Mouse (Mus musculus): ENCODE results near the gene Ccdc15. TPM values are rescaled to one million over a fixed set of nuclear protein-coding genes. Genes with fewer than 3 reads are reported as not detected.
"Not testable (repeated sequence)": the region's sequence is repeated elsewhere in the genome, so short reads cannot be mapped to it uniquely, and the experiment has no call there.

The Ccdc15 gene
- total RNA-seq, 2 experiments from 2014 or later, result 3.6 TPM

DNA sequence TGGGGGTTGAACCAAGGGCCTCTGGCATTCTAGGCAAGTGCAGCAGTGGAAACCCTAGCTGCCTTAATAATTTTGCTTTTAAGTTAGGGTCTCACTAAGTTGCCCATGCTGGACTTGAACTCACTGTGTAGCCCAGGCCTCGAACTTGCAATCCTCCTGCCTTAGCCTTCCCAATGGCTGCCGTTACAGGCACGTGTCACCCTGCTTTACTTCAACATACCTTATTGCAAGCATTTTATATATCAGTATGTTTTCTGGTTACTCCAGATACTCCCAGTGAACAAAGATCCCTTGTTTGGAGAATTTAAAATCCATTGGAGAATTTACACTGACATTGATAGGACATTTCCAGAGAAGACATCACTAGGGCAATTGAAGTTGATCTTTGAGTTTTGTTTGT lies 818 bp upstream of the Ccdc15 start:
- DNase-seq, result no peak

DNA sequence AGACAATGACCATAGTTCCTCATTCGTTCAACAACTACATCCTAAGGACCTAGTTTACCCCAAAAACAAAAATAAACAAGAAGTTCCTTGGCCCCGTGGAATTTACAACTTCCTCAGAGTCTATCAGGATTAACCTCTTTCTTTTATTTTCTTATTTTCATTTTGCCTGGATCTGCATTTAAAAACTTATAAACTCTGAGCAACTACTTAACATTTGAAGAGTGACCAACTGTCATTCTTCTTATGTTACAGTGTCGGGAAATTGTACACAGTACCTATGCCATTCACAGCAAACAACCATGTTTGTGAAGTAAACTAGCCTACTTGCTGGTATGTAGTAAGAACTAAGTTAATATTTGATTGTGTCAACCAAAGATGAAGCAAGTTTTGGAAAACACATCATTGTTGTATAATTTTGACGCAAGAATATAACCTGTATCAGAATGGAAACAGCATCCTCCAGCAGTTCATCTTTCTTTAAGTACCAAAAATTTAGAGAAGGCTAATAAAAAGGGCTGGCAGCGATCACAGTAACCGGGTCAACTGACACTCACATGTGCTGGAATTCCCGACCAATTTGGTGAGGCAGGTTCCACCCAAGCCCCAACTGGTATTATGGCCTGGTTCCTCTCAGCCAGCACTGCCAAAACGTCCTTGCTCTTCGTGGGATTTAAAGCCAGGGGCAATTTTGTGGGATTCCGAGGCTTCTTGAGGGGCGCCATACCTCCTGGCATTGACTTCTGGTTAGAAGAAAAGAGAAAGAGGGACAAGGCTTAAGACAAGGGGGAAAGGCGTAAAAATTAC lies 846 bp downstream of the Ccdc15 start:
- DNase-seq, result peak; percentile 11

DNA sequence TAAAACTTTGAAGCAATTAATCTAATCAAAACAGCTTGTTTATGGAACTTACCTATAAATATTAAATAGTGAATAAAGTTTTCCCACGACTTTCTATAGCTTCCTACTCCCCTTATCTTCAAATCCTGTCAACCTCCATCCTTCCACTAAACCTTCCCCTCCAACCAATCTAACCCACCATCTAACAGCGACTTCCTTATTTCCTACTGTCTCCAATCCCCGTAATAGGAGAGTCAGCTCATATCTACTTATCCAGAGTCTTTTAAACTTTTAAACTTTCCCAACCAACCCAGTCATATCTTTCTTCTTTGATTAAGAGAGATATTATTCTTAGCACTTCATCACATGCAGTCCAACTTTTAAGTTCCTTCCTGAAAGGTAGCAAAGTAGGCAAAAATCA lies 2.8 kb downstream of the Ccdc15 start:
- DNase-seq, result no peak

DNA sequence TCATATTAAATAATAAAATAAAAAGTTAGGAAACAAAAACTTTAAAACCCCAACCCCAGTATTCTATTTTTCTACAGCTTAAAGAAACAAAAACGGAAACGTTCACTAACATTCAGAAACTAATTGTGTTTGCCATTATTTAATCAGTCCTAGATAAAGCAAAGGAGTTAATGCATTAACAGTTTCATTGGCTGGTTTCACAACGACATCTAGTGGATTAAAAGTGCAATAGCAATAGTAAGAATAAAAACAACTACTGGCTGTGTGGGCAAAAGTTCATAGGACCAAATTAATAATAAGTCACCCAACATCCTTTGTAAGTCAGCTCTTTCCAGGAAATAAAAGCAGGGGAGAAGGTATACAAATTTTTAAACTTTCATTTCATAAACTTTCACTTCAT lies 18.8 kb downstream of the Ccdc15 start:
- DNase-seq, result no peak

DNA sequence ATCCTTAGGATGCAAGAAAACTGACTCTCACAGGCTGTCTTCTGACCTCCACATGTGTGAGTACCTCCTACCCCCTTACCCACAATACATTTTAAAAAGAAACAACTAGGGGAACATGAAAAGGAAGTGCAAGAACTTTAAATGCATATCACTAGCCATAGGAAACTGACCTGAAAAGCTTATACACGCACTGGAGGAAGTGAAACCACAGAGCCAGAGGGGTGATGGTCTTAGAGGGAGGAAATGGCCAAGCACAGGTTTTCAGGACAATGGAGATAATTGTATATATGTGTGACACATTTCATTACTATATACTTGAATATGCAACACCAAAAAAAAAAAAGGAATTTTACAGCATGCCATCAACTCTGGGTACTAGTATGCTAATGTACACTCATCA lies 46.5 kb downstream of the Ccdc15 start:
- no peak for DNase-seq

DNA sequence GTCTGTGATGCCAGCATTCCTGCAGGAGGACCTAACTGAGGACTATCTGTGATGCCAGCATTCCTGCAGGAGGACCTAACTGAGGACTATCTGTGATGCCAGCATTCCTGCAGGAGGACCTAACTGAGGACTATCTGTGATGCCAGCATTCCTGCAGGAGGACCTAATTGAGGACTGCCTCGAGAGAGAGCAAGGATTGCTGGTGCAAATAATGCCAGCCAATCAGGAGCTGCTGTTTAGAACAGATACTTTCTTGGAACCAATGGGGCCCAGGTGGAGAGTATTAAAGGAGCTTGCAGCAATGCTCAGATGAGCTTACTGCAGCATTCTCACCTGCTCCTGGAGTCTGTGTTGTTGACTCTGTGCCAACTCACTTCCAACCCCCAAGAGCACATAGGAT lies 47.7 kb downstream of the Ccdc15 start:
- not testable (repeated sequence) for DNase-seq

DNA sequence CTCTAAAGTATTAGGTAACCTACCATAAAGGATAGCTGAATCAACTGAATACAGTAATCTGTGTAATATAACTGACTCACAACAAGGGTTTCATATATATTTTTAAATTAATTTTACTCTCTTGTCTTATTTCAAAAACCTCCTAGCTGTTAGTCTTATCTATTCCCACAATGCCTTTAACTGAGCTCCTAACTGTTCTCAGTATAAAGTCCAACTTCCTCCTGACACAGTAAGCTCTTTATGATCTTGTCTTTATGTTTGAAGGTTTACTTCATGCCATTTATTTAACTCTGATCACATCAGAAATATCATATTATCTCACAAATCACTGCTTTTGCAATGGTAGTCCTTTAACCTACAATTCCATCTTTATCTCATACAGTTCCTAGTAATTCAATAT lies 52.6 kb downstream of the Ccdc15 start:
- DNase-seq, result no peak

DNA sequence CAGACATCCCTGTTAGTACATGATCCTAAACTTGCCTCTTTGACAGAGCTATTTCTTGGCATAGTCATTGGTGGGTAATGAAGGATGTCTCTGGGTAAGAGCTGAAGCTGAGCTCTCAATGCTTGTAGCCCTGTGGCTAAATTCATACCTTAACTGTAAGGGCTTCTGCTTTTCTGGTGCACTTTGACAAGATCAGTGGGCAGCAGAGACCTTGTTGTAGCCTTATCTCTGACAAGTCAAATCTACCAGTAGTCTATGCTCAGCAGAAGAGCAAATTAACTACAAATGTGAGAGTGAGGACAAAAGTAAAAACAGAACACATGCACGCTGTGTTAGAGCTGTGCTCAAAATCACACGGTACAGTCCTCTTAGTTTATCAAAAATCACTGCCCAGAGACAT lies 81.6 kb downstream of the Ccdc15 start:
- DNase-seq, result no peak

DNA sequence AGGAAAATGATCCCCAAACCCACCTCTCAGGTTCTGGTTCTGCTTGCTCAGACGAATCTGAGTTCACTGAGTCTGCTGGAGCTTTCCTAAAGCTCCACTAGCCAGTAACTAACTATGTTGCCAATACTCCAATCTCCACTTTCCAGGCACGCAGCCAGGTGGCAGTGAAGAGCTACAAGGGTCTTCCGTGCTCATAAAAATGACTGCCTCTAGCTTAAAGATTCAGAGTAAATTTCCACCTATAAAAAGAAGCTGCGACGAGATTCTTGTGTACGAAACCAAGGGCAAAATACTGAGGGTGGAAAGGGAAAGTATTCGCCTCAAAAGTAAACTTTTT lies 92.4 kb downstream of the Ccdc15 start:
- DNase-seq, result peak; percentile 75

DNA sequence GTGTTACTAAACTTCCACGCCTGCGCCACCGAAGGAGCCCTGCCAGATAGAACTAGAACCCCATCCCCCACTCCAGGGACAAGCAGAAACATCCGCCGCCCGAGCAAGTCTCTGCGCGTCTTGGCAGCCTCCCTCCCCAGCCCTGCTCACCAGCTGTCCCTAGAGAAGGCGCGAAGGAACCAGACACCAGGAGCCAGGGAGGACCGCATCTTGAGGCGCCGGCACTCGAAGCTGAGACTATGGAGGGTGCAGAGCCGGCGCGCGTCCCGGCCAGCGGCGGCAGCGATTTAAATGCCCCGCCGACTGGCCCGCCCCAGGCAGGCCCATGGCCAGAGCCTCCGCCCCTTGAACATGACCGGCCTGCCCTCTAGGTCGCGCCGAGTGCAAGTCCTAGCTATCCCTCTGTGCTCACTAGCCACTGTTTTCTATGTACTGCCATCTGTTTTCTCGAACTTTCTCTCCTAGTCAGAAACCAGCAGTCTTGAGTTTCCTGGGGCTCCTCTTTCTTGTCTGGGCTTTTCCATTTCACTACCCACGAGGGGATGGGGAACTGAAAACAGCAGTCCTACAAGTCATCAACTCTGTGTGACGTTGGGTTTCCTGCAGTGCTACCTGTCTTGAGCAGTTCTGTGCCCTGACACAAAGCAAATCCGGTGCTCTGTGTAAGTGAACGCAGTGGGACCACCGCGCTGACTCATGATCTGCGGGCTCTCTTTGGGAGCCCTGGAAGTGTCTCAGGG lies 92.9 kb downstream of the Ccdc15 start, which contains the start of gene Slc37a2:
Gene Slc37a2 (minus strand): TSS at position 590 of the 740 bp plus-strand sequence.
- DNase-seq, result peak; percentile 63

DNA sequence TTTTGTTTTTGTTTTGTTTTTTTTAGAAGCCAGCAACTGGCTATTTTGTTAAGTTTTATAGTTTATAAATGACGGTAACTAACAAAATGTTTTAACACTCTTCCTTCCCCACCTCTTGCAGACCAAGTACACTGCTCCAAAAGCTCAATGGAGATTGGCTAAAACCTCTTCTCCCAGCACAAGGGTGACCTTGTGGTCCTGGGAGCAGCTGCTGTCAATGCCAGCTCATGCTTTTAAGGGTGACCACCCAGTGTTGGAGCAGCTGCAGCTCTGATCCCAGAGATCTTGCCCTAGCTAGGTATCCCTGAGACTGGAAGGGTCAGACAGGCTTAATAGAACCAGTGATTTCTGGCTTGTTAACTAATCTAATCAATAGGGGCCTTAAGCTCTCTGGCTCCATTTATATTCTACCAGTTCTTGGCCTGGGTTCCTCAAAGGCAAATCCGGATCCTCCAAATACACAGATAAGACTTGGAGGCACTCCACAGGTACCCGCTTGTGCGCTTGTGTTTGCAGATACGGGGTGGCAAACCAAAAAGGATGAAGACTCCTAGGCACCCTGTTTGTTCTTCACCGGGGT lies 93.6 kb downstream of the Ccdc15 start:
- DNase-seq, result no peak

DNA sequence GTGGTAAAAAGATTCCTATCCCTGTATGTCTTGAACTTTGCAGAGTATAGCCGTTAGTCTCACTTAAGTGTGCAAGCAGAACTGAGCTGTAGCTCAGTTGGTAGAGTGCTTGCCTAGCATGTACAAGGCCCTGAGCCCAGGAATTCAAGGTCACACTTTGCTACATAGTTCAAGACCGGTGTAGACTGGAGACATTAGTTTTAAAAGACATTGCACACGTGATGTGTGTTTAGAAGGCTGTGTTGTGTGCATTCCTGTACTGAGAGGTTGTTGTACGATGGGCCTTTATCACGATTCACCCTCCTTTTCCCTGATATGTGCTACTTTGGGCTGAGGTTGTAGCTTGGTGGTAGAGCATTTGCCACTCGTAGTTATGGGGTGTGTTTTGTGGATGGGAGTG lies 97.6 kb downstream of the Ccdc15 start:
- no peak for DNase-seq

DNA sequence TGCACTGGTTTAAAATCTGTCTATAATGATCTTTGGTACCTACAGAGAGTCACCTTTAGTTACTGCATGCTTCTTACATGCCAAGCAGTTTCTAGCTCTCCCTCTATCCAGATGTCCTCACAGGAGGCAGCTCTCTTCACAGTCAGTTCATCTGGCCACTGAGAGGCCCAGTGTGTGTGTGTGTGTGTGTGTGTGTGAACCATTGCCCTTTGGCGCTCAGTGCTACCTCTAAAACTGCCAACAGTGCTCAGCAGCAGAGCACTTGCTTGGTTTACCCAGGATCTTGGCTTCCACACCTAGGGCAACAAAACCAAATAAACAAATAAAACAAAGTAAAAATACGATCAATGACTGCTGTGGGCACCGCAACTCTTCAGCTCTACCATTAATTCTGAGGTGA lies 98.3 kb downstream of the Ccdc15 start:
- DNase-seq, result no peak

DNA sequence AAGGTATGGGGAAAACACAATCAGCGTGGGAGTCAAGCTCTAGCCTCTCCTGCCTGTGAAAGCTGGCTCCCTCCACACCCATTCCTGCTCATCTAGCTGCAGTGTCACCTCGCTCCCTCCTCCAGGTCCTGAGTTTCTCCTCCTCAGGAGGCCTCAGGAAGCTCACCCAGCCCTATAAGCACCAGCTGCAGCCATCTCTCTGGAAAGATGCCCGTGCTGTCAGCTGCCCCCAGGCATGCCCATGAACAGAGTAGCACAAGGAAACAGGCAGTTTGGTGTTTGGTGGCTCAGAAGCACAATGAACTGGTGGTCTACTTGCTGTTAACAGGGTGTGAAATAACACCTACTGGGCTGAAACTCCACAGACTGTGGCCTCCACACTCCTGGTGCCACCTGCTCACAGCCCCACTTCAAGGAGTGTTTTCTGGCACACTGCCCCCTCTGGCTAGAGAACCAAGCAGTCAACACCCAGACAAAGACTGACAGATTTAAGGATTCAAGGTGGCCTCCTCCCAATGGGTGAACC lies 99.8 kb downstream of the Ccdc15 start:
- DNase-seq, result no peak

DNA sequence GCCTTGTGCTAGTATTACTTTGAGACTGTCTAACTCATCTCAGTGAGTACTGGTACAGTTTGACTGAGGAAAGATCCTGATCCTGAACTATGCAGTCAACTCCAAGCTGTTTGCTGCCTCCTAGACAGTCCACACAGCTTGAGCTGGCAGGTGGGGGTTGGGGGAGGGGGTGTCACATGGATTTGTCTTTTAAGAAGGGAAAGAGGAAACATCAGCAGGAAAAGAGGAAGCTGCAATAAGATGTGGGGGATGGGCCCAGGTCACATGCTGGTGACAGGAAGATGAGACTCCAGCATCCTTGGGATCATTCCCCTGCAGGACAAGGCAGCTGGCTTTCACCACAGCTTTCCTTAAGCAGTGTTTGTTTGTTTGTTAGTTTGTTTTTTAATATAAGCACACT lies 100.8 kb downstream of the Ccdc15 start:
- peak; percentile 22 for DNase-seq

DNA sequence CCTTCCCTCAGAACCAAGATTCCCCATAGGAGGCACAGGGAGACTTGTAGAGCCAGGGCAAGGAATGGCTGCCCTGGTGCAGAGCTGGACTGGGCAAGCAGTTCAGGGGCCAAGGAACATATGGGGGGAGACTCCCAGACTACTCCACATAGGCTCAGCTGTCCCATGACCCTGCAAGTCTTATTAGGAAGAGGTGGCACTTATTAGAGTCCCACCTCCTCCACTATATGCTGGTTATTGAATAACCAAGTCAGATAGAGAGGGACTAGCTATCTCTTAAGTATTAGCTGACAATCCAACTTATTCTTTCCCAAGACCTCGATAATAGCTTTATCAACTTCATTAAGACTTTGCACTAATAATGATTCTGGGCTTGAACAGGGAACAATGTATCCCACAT lies 102.4 kb downstream of the Ccdc15 start:
- DNase-seq, result no peak

DNA sequence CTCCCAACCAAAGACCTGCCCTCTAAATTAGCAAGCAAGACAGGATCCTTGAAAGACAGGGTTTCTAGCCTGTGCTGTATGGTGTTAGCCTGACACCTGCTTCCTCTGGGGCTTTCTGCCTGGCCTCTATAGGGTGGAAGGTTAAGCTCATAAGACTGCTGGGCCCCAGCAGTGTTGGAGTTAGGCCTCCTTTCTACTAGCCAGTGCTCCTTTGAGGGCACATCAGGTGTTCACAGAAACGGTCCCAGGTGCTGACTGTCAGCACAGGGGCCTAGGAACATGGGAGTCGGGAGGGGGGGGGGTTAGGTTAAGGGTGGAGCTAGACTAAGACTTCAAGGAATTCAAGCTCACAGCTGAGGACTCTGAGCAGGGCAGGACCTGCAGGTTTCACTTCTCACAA lies 102.8 kb downstream of the Ccdc15 start:
- no peak for DNase-seq

DNA sequence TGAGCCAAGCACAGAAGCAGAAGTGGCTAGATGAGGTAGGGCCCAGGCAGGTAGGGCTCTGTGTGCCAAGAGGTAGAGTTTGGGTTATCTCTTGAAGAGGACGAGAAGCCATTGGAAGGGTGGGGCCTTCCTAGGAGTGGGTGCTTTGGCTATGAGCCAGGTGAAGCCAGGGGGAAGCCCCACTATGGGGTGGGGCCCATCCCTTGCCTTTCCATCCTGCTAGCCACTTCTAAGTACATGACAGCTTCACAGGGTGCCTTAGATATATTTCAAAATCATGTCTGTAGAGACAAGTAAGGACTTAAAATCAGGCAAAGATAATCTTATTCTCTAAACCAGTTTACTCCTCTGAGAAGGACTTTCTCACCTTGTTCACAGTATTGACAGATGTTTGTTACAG lies 103.6 kb downstream of the Ccdc15 start:
- no peak for DNase-seq

DNA sequence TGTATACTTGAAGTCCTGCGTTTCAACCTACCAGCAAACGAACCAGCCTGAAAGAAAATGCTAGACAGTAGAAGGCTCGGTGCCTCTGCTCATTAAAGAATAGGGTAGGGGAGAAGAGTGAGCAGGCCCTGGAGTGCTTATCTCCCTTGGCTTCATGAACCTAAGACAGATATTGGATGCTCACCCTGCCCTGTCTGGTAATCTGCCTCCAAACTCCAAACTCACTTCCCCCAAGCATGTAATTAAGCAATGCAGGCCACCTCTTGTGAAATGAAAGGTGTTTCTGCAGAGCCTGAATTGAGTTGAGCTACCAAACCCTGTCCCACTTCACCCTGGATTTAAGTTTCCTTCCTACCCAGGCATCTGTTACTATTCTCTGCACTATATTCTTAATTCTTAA lies 105.5 kb downstream of the Ccdc15 start:
- no peak for DNase-seq

DNA sequence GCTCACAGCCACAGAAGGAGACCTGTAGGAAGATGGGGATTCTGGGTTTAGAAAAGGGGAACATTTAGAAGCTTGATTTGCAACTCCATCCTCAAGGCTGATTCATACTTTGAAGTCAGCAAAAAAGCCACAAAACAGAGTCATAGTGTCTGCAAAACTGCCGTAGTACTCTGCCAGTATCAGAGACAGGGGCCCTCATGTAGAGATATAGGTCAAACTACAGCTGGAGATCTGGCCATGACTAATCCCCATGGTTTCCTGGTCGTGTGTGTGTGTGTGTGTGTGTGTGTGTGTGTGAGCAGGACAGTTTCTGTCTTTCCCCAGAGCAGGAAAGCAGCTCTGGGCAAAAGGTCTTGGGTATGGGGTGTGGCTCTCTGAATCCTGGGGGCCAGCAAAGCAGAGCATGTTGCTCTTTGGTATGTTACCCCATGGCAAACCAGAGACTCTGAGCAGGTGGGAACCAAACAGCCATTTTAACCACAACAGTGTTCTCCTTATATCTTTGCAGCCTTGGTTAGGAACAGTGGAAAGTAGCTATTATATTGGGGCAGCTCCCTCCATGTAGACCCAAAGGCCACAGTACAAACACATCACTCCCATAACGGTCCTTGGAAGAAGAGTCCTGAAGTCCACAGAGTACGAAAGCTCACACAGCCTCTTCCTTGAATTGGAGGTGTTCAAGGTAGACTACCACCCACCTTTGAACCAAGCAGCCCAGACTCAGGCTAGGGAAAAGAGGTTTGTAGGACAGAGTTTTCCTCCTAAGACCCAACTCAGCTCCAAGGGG lies 112.1 kb downstream of the Ccdc15 start:
- peak; percentile 25 for DNase-seq

DNA sequence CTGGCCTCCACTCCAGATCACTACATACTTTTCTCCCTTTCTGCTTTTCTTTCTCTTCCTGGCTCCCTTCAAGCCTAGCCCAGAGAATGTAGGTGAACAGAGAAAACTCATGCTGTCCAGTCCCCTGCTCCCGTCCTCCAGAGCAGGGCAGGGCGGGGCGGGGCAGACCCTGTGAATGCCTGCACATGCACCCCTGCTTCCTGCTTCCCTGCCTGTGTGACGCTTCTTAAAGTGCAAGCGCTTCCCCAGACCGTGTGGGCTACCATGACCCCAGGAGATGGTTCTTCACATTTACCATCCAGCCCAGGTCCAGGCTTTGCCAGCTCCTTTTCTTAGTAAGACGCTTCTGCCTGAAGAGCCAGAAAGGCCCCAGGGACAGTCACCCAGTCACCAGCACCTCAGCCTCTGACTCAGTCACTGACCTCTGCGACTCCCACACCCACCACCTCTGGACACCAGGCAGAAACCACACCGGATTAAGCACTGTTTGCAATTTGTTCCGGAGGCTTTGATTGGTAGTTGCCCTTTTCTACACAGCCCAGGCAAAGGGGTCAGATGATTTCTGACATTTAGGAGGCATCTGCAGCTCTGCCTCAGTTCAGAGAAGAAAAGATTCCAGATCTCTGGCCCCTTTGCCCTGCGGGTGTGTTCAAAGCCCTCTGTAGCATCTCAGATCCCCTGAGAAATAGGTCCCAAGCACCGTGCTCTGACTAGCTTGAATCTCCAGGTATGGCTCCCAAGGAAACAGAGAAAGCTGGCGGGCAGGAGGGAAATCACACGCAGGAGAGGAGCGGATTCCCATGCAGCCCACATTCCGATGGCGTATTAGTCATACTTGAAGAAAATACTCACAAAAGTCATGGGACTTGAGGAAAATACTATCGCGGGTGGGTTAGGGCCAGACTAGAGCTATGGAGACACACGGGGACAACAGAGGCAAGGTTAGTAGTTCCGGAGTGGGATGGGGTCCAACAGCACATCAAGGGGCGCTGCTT lies 115.7 kb downstream of the Ccdc15 start:
- no peak for DNase-seq
